Mouse (Mus musculus) kidney, postnatal 36 days (tissue): Measurements from ENCODE around the gene Arfip1.
A peak's percentile ranks its signal among the peaks of the same experiment; 100 is the strongest.

Experiments used
- DNase-seq, 2 experiments: peaks; one replicate each; pipeline ENCODE4 v3.0.0; 2021 to 2022; ENCODE audit warnings: mixed read lengths in 2 of 2

Gene Arfip1

DNA sequence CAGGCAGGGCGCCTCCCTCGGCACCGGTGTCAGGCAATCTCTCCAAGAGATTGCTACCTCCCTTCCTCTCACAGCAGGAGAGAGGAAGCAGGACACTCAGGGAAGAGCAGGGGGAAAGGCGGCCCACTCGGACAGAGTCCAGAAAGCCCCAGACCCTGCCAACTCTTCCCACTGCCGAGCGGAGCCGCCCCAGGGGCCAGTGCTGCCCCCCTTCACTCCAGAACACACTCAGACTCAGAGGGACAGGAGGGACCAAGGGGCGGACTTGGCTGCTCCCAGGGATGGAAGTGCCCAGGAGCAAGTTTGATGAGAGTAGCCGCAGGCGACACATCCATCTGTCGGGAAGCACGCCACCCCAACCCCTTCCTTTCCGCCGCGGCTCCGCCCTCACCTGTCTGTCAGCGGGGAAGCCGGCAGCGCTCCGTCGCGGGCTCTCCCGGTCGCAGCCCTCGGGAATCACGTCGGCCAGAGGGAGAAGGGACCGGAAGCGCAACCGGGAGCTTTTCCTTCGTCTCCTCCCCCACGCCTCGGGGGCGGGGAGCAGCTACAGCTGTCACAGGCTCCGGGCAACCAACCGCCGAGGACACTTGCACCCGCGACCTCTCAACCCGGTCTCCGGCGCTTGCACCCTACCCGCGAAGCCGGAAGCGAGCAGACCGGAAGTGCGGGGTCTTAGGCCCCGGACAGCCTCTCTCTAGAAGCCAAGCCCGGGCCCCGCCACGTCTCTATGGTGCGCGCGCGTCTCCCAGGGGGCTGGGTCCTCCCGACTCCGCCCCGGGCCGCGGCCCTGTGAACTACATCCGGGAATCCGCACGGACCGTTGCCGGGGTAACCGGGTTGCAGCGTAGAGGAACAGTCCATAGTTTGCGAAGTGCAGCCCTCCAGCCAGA lies at the start of gene Arfip1:
Gene Arfip1, minus strand, starts transcription at position 603 of the 890 bp plus-strand sequence.
- peak; percentile 98 to 99 for DNase-seq

DNA sequence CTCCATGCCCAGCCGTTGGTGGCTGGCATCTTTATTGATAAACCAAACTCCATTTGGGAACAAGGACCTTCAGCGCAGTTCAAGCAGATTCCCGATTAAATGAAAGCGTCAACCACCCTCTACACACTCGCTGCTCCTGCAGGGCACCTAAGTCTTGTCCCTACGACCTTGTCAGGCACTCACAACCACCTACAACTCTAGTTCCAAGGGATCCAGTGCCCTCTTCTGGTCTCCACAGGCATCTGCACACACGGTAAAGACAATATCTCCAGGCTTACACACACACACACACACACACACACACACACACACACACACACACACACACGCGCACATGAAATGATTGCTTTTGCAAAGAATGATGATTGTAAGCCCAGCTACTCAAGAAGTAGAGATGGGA lies 49.2 kb upstream of the Arfip1 start:
- DNase-seq, result no peak

DNA sequence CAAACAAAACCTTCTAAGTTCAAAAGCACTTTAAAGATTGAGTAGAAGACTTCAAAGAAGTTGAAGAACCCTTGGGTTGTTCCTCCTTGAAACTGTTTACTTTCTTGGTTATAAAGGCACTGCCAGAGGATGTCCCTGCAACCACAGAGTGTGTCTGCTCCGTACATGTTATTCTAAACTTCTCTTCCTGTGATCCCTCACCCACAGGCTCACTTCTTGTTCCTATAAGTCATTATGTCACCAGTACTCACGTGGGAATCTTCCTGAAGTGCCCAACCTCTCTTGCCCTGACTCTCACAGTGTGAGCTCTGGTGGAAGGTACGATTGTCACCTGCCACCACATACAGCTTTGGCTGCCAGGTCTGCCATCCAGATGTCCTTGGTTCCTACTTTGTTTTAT lies 39.6 kb upstream of the Arfip1 start:
- DNase-seq, result no peak

DNA sequence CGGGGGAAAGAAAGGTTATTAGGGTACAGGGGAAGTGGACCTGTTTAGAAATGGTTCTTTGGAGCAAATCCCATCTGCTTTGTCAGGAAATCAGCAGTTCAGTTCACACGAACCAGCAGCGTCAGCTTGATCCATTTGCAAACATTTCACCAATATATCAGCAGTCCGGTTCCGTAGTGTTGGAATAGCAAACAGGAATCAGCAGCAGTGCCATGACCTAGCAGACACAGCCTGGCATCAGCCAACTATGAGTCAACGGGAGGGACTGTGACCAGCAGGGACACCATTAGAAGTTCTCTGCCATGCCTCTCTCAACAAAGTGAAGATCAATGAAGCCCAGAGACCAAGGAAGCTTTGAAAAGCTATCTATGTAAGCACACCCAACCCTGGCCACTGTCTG lies 37.3 kb upstream of the Arfip1 start:
- DNase-seq, result no peak

DNA sequence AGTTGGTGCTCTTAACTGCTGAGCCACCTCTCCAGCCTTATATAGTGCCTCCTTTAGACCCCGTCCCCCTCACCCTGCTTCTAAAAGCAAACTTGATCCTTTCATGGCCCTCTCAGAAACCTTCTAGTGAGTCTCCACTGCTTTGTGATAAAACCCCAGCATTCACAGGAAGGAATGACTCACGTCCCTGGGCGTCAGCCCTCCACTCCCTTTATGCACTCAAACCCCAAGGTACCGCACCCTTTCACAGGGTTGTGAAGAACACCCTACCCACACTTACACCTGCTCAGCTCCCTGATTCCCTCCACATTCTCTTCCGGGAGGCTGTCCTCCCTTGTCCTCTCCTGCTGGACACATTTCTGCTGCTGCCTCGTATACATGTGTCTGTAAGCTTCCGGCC lies 36.6 kb upstream of the Arfip1 start:
- no peak for DNase-seq

DNA sequence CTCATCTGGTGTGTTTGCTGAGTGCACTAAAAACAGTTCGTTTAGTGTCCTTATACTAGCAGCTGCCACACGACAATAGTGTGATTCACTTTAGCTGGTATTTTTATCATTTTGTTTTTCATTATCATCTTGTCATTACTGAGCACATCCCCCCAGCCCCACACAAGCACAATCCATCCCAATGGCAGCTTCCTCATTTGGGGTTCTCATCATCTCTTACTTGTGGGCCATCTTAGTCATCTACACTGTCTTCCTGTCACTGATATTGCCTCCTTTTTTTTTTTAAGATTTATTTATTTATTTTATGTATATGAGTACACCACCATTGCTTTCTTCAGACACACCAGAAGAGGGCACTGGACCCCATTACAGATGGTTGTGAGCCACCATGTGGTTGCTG lies 36.2 kb upstream of the Arfip1 start:
- no peak for DNase-seq

DNA sequence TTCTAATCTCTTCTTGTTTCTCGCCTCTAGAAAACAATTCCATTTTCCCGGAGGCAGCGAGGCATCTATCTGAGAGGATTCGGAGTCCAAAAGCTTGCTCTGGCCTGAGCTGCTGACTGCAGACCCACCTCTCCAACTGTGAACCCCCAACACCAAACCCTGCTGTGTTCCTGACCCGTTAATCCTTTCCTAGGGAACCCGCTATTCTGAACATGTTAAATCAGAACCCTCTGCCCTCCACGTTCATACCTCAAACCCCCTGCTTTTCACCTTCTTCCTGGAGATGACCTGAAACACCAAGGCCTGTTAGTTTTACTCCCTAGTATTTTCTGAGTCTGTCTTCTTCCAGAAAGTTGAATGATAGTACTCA lies 33.4 kb upstream of the Arfip1 start:
- DNase-seq, result no peak

DNA sequence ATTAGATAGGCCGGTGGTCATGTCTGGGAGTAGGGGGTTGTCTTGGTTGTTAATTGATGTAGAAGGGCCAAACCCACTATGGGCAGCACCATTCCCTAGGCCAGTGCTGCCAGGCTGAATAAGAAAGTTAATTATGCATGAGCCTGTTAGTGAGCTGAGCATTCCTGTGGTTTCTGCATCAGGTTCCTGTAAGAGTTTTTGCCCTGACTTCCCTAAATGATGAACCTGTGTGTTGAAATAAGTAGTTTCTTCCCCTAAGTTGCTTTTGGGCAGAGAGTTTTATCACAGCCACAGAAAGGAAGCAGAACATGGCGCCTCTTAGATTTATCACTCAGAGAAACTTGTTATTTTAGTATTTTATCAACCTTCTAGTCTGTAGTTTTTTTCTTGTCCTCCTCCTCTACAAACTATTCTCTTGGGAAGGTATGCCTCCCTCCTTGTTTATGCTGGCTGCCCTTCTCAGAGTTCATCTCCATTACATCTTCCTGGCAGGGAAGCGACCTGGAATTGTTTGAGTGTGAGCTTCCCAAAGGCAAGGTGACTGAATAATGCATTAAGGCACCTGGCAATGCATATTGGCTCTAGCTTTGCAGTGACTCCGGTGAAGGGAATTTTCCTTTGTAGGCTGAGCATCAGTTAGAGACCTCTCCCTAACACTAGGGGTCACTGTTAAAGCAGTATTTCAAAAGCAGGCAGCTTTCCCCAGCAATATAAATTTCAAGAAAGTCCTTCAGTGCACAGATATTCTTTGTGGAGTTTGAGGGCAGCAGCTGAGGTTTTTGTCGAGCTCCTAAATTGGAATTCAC lies 32.8 kb upstream of the Arfip1 start:
- DNase-seq, result peak; percentile 17 to 49

DNA sequence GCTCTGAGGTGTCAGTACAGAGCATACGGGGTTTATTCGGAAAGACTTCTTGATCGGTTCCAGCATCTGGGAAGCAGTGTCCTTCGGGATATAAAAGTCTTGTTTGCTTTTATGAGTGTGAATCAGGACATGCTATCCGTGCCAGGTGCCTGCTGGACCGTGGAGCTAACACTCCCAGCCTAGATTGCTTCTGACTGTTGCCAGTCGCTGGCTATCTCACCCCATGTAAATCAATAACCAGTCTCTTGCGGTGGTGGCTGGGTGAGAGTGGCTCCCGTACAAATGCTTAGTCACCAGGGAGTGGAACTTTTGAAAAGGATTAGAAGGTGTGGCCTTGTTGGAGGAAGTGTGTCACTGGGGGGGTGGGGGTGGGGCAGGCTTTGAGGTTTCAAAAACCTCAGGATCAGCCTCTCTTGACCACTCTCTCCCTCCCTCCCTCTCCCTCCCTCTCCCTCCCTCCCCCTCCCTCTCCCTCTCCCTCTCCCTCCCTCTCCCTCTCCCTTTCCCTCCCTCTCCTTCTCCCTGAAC lies 27.8 kb upstream of the Arfip1 start:
- peak; percentile 83 to 88 for DNase-seq

DNA sequence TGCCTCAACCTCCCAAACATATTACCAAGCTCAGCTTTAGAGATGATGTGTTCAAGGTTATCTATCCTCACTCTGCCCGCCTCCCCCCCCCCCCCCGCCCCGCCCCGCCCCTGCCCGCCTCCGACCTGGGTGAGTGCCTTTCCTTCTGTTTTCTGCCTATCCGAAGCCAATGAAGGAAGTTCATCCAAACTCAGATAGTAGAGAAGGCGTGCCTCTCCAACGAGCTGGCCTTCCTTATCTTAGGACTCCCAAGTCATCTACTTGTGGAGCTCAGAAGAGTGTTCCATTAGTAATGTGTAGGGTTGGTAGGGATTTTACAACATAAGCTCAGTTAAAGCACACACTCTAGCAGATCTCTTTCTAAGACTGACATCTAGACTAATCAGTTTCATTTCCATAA lies 20.8 kb upstream of the Arfip1 start:
- no peak for DNase-seq

DNA sequence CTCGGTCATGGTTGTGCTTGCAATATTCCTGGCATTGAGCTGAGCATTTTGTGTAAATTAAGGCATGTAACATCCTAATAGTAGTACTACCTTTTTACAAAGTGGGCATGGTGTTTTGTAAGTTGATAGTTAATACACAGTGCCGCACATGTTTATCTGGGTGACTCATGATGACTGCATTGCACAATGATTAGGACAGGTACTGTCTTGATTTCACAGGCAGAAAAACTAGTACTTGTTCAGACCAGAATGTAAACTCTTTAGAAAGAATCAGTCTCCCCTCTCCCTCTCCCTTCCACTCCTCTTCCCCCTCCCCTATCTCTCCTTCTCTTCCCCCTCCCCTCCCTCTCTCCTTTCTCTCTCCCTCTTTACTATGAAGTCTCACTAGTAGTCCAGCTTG lies 20.3 kb upstream of the Arfip1 start:
- DNase-seq, result no peak

DNA sequence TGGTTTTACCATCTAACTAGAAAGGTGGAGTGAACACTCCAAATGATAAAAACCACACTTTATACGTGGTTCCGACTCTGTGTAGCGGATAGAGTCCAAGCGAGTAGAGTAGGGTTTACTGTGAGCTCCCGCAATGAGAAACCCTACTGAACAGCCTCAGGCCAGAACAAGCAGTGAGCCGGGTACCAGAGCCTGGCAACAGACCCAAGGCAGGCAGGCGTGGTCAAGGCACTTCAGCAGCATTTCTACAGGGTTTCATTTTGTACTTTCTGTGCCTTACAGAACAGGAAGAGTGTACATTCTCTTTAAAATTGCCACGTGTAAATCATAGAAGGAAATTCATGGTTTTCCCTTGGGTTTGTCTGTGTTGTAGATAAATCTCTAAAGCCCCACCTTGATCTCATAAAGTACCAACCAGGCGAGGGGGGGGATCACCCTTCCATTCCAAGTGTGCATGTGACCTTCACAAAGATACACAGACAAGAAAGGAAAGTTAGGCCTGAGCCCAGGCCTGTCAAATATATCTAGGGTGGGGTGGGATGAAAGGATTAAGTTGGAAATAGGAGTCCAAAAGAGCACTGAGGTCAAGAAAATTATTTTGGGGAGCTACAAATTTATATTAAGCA lies 19.6 kb upstream of the Arfip1 start:
- DNase-seq, result peak in 1 of 2 experiments; percentile 11

DNA sequence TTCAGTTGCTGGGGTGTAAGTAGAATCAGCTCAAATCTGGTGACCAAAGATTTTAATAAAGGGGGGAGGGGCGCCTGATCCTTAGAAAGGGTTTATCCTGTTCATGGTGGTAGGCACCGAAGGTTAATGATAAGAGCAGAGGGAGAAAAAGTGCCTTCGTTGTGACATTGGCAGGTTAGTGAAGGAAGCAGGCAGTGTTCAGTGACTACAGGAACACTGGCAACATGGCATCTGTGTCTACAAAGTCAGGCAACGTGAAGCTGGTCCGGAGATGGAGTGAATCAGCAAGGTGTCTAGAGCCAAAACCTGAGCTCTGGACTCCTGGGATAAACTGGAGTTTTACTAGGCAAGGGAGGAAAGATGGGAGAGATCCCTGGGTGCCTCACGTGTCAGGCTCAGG lies 16.3 kb upstream of the Arfip1 start:
- DNase-seq, result no peak

DNA sequence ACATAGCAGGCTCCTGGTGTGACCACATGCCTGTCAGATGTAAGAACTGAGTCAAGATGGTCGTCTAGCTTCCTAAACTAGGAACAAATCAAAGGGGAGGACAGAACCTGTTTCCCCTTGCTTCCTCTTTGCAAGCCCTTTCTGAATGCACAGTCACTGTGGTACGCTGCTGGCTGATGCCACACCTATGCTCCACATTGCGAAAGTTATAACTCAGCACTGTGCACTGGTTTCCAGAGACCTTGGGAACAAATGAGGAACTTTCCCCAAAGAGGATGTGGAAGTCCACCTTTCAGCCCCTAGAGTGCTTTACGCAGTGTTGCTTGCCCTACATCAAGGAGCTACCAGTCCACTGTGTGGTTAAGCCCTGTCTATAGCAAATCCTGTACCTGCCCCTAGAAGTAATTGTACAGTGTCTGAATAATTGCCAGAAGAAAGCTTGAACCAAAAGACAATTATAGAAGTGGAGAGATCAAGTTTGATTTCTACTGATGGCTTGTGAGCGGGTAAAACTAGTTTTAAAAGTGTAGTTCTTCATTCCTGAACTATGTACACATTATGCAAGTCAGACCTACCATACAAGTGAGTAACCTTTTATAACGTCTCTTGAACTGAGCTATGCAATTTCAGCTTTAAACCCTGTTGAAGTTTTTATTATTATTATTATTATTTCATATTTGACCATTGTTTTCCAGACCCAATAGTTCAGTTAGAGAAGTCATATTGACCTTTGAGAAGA lies 15.7 kb upstream of the Arfip1 start:
- DNase-seq, result no peak

DNA sequence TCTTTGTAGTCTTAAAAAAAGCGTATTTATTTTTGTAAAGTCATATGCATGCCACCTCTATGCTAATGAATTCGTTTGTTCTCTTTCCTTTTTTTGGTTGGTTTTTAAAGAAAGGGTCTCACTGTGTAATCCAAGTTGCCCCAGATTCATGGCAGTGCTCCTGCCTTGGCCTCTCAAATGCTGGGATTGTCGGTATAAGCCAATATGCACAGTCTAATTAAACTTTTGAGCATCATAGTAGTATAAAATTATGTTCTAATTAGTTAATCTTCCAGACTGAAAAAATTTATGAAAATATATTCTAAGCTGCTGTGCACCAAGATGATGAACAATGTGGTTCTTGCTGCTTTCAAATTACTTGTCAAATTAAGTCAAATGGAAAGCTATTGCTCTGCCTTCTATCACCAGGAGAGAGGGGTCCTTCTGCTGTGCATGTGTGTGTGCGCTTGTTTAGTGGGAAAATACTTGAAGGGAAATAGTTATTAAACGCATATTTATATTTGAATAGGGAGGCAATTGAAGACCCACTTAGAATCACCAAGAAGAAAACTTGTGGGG lies 13.3 kb upstream of the Arfip1 start:
- DNase-seq, result no peak

DNA sequence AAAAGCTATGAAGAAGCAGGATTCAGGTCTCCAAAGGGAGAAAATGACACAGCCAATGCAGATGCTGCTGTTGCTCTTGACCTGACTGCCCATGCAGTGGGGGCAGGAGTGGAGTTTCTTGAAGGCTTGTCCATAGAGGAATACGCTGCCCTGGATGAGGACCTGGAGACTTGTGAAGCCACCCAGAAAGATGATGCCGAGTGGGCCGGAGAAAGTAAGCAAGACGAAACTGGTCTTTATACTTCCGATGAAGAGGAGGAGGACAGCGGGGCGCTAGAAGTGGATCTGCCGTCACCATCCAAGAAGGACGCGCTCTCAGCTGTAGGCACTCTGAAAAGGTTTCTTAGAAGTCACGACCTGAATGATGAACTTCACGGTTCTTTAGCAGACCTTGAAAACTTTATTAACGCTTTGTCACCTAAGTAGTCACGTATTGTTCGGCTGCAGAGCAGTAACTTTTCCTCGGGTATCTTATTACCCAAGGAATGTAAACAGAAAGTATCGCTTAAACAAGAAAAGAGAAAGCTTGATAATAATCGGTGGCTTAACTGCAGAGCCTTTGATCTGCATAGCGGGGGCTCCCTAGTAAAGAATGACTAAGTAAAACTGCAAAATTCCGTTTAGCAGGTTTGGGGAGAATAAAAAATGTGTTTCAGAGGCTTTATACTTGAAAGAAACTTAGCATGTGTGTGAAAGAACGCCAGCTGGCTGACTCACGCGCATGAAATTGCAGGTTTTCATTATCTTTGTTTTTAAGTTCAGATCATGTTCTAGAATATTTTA lies 12.7 kb upstream of the Arfip1 start:
- DNase-seq, result peak in 1 of 2 experiments; percentile 20

DNA sequence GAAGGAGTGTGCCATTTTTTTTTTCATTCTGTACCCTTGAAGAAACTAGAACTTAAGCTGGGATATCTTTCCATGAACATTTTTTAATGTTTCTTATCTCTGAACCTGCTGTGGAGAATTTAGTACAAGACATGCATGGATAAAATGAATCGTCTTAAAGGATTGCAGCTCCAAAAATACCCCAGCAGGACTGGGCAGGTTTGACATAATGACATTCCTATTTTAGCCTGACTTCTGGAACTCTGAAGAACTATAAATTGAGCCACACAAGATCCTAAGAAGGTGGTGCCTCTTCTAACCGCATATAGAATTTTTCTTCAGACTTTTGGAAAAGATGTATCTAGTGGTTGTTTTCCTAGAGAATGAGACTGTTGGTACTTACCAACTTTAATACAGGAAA lies 10.8 kb upstream of the Arfip1 start, which contains the start of gene Tigd4:
Gene Tigd4, plus strand, starts transcription at position 301 of the 400 bp plus-strand sequence.
- DNase-seq, result no peak

DNA sequence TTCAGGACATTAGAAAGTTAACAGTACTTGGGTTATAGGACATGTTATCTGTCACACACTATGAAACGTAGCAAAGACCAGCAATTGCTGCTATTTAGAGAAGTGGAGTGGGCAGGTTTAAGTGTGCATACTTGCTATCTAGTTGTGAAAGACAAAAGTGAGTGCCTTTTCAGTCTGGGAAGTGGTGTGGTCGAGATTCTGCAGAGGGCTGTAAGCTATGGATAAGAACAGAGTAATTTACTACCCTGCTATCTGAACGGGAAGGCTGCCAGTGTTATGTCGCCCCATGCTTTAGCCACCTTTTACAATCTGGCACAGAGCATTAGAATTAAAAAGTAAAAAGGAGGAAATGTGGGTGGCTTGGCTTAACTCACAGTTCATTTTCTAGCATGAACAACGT lies 4.3 kb upstream of the Arfip1 start:
- DNase-seq, result no peak

DNA sequence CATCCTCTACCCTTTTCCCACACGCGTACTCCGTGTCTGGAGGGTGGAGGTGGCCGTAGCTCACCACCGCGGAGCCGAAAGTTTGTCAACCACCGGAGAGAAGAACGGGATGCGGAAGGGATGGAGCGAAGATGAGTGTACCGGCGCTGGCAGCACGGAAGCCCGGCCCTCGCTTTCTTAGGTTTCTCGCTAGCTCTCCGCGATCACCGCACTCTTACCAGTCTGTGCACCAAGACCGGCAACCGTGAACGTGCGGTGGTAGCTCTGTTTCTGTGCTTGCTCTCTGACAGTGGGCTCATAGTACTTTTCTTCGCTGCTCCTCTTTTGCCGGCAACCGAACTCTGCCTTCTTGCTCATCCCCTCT lies 470 bp upstream of the Arfip1 start:
- DNase-seq, result no peak

DNA sequence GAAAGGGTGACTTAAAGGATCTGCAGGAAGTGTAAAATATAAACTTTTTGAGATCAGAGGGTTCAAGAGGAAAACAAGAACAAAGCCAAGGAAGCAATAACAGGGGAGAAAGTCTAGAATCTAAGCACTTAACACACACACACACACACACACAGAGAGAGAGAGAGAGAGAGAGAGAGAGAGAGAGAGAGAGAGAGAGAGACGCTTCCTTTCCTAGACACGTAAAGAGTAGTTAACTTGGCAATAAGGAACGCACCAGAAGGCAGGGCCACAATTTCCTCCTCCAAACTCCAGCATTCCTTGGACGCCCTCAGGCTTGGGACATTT lies 766 bp downstream of the Arfip1 start:
- DNase-seq, result no peak

DNA sequence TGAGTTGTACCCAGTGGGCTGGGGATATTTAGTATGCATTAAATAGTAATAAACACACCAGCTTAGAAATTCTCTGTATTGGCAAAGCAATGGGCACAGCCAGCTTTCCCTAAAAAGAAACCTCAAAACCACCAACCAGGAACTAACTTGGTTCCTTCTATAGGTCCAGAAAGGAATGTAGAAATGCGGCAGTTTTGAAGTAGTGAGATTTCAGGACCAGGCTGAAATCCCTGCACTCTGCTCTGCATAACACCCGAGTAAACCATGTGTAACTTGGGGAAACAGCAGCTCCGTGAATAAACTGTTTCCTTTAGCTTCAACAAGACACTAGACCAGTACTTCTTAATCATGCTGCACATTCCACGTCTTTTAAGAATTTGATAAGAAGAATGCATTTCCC lies 1.7 kb downstream of the Arfip1 start:
- no peak for DNase-seq

DNA sequence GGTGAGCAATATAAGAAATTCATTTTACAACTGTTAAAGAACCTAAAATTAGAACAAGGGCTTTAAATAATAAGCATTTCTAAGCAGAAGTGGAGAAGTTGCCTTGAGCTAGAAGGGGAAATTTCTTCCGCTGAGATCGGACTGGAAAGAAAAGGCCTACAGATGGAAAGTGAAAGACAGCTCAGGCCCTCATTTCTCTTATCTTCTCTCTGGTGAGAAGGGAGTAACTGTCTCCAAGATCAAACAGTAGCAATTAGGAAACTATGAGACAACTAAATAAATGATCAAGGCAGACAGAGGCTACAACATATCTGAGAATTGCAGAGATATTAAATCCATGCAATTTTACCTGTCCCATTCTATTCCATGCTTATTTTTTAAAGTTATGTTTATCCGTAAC lies 11.9 kb downstream of the Arfip1 start:
- no peak for DNase-seq
